Mouse (Mus musculus): ENCODE results near the gene Exoc3l. TPM values are rescaled to one million over a fixed set of nuclear protein-coding genes. Genes with fewer than 3 reads are reported as not detected.

Gene Exoc3l
- polyA plus RNA-seq, 1 experiment: 10.4 TPM

DNA sequence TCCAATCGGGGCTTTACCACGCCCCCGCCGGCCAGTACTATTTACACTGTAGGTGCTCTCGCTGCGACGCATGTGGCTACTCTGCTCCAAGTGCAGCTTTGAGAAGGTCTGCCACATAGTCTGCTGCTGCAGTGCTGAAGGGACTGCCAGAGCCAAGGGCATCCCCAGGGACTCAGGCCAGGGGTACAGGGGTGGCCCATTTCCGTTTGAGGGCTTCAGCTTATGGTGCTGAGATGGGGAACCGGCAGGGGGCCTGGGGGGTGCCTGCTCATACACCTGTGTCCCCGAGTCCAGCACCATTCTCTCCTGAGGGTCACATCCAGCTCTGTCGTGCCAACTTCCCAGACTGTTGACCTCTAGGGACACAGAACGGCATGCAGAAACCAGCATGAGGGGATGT is 10.4 kb downstream of the Exoc3l start:
- Histone ChIP-seq H3K4me3 (replicated peaks; ENCODE audit: control insufficient read depth, low read depth, low read length) (no peak overlapping the region), H3K27ac (ENCODE audit: control insufficient read depth, insufficient read depth, low read depth, low read length, poor library complexity) (no peak overlapping the region), H3K4me1 (ENCODE audit: control insufficient read depth, insufficient read depth, low read length) (peaks cover 4% of the 10 kb centered on the region)
- TF ChIP-seq POLR2A (IDR thresholded peaks at IDR 0.05; ENCODE audit: borderline replicate concordance, control insufficient read depth, low read depth, low read length) (no peak), CTCF (IDR thresholded peaks at IDR 0.05; ENCODE audit: control insufficient read depth, insufficient read depth, low read length) (no peak)
- 84% methylated on average over 12 of the region's 12 CpGs for WGBS

DNA sequence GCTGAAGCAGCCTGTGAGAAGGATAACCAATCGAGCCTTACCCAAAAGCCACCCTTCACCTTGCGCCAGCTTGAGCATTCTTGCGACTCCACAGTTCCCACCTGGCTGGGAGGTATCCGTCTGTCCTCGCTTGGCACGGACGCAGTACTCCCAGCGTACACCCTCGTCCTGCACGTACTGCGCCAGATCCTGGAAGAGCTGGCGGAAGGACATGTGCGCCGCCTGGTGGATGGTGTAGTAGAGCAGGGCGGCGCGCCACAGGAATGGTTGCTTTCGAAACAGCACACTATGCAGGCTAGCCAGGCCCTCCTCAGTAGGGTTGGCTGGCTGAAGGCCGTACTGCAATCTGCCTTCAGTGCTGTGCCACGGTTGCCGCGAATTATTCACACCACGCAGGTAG is 12.8 kb downstream of the Exoc3l start:
- Histone ChIP-seq H3K4me3 (replicated peaks; ENCODE audit: control insufficient read depth, low read depth, low read length) (no peak overlapping the region), H3K27ac (ENCODE audit: control insufficient read depth, insufficient read depth, low read depth, low read length, poor library complexity) (no peak overlapping the region), H3K4me1 (ENCODE audit: control insufficient read depth, insufficient read depth, low read length) (peaks cover 1% of the 10 kb centered on the region)
- TF ChIP-seq POLR2A (IDR thresholded peaks at IDR 0.05; ENCODE audit: borderline replicate concordance, control insufficient read depth, low read depth, low read length): no peak
- TF ChIP-seq CTCF (IDR thresholded peaks at IDR 0.05; ENCODE audit: control insufficient read depth, insufficient read depth, low read length): peak; percentile 78
- 61% methylated on average over 23 of the region's 23 CpGs for WGBS

DNA sequence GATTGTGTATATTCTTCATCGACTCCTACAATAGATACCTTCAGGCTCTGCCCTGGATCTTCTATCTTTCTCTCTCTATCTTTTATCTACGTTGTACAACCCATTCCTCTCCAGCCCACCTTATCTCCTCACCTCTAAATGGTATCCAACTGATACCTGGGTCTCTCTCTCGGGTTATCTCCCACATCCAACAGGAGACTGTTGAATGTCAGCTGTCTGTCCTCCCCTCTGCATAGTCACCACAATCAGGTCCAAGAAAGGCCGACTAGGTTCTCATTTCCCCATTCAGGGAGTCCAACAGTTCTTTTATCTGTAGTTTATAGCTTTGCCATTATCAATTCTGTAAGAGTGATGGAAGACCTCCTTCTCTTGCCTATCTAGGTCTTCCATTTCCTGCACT is 13.7 kb downstream of the Exoc3l start:
- WGBS: 60% methylated on average over 4 of the region's 4 CpGs
- H3K4me1 ChIP-seq (ENCODE audit: control insufficient read depth, insufficient read depth, low read length): peaks cover 1% of the 10 kb centered on the region

DNA sequence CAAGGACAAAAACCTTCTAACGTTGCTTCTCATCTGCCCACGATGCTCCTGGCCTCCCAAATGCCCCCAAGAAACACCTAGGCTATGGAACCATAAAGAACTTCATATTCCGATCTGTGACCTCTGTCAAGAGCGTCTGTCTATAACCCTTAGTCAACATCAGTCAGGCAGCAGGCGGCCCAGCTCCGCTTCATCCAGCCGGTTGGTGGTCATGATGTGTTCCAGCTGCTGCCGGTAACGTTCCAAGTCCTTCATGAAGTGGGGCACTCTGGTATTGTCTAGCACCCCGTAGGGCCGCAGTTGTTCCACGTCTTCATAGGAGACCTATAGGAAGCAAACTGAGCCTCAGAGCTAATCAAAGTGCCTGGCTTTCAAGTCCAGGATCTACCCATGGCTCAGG is 14.1 kb downstream of the Exoc3l start:
- TF ChIP-seq CTCF (IDR thresholded peaks at IDR 0.05; ENCODE audit: control insufficient read depth, insufficient read depth, low read length): no peak
- no peak for TF ChIP-seq POLR2A (IDR thresholded peaks at IDR 0.05; ENCODE audit: borderline replicate concordance, control insufficient read depth, low read depth, low read length)
- no peak overlapping the region for H3K4me3 ChIP-seq (replicated peaks; ENCODE audit: control insufficient read depth, low read depth, low read length)
- no peak overlapping the region for H3K27ac ChIP-seq (ENCODE audit: control insufficient read depth, insufficient read depth, low read depth, low read length, poor library complexity)
- H3K4me1 ChIP-seq (ENCODE audit: control insufficient read depth, insufficient read depth, low read length): peaks cover 1% of the 10 kb centered on the region
- 86% methylated on average over 12 of the region's 12 CpGs for WGBS

More for the DNA sequence above, 13.7 kb downstream of the Exoc3l start:
- TF ChIP-seq CTCF (IDR thresholded peaks at IDR 0.05; ENCODE audit: control insufficient read depth, insufficient read depth, low read length) (no peak), POLR2A (IDR thresholded peaks at IDR 0.05; ENCODE audit: borderline replicate concordance, control insufficient read depth, low read depth, low read length) (no peak)
- no peak overlapping the region for H3K4me3 ChIP-seq (replicated peaks; ENCODE audit: control insufficient read depth, low read depth, low read length)
- H3K27ac ChIP-seq (ENCODE audit: control insufficient read depth, insufficient read depth, low read depth, low read length, poor library complexity): no peak overlapping the region

DNA sequence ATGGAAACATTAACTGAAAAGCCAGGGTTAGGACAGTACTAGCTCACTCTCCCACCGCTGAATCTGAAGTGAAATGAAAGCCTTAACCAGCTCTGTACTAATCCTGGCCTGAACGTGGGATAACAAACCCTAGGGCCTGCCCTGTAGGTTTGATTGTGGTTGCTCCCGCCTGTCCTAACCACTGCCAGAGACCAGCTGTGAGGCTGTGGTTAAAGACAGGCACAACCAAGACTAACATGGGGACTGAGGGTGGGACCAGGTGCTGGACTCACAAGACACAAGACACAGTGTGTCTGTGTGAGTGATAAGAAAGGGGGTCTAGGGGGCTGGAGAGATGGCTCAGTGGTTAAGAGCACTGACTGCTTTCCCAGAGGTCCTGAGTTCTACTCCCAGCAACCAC is 15.3 kb downstream of the Exoc3l start:
- WGBS: 47% methylated on average over 3 of the region's 3 CpGs
- H3K4me3 ChIP-seq (replicated peaks; ENCODE audit: control insufficient read depth, low read depth, low read length): no peak overlapping the region
- H3K4me1 ChIP-seq (ENCODE audit: control insufficient read depth, insufficient read depth, low read length): peaks cover 1% of the 10 kb centered on the region
- TF ChIP-seq POLR2A (IDR thresholded peaks at IDR 0.05; ENCODE audit: borderline replicate concordance, control insufficient read depth, low read depth, low read length) (no peak), CTCF (IDR thresholded peaks at IDR 0.05; ENCODE audit: control insufficient read depth, insufficient read depth, low read length) (no peak)
- no peak overlapping the region for H3K27ac ChIP-seq (ENCODE audit: control insufficient read depth, insufficient read depth, low read depth, low read length, poor library complexity)

DNA sequence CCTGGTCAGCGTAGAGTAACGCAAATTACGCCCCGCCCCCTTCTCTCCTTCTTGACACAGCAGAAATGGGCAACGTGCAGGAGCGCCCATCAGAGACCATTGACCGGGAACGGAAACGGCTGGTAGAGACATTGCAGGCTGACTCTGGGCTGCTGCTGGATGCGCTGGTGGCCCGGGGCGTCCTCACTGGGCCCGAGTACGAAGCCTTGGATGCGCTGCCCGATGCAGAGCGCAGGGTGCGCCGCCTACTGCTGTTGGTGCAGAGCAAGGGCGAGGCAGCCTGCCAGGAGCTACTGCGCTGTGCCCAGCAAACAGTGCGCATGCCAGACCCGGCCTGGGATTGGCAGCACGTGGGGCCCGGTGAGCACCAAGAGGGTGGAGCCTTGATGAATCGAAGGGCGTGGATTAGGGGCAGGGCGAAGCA is 17.0 kb downstream of the Exoc3l start:
- WGBS: under 1% methylated on average over 28 of the region's 28 CpGs
- Histone ChIP-seq H3K4me3 (replicated peaks; ENCODE audit: control insufficient read depth, low read depth, low read length) (no peak overlapping the region), H3K4me1 (ENCODE audit: control insufficient read depth, insufficient read depth, low read length) (peaks cover 1% of the 10 kb centered on the region), H3K27ac (ENCODE audit: control insufficient read depth, insufficient read depth, low read depth, low read length, poor library complexity) (no peak overlapping the region)
- TF ChIP-seq POLR2A (IDR thresholded peaks at IDR 0.05; ENCODE audit: borderline replicate concordance, control insufficient read depth, low read depth, low read length): no peak; the same call in 1 of the 2 replicates
- TF ChIP-seq CTCF (IDR thresholded peaks at IDR 0.05; ENCODE audit: control insufficient read depth, insufficient read depth, low read length): no peak

DNA sequence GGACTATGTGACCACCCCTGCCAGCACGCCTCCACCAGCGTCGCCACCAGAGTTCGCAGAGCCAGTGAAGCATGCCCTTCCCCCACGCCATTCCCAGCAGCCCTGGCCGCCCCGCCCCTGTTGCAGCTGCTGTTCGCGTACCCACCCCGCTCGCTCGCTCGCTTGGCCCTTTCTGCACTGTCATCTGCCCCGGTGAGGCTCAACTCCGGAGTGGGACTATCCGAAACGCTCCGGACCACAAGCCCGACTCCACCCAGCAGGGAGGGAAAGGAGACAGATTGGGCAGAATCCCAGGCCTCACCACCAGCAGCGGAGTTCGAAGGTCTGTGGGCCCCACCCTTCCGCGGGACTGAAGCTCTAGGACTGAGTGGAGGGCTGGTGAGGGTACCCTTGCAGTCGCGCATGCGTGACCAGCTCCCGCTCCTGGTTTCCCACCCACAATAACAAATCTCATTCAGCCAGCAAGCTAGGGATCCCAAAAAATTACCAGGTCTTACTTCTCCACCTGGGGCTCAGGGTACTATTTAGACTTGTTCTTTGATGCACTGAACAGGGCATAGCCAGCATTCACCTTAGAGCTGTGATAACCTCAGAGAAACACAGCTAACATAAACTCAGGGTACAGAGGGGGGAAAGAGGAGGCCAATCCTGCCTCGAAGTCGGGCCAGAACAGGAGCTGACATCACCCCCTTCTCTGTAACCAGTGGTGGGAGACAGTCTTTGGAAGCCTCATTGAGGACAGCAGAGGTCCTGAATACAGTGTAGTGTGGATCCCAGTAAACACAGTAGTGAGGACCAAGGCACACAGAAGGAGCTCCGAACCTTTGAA is 19.4 kb downstream of the Exoc3l start:
- no peak overlapping the region for H3K27ac ChIP-seq (ENCODE audit: control insufficient read depth, insufficient read depth, low read depth, low read length, poor library complexity)
- peaks cover 1% of the 10 kb centered on the region for H3K4me1 ChIP-seq (ENCODE audit: control insufficient read depth, insufficient read depth, low read length)
- TF ChIP-seq POLR2A (IDR thresholded peaks at IDR 0.05; ENCODE audit: borderline replicate concordance, control insufficient read depth, low read depth, low read length) (no peak), CTCF (IDR thresholded peaks at IDR 0.05; ENCODE audit: control insufficient read depth, insufficient read depth, low read length) (no peak)
- WGBS: 5% methylated on average over 30 of the region's 30 CpGs
- no peak overlapping the region for H3K4me3 ChIP-seq (replicated peaks; ENCODE audit: control insufficient read depth, low read depth, low read length)

DNA sequence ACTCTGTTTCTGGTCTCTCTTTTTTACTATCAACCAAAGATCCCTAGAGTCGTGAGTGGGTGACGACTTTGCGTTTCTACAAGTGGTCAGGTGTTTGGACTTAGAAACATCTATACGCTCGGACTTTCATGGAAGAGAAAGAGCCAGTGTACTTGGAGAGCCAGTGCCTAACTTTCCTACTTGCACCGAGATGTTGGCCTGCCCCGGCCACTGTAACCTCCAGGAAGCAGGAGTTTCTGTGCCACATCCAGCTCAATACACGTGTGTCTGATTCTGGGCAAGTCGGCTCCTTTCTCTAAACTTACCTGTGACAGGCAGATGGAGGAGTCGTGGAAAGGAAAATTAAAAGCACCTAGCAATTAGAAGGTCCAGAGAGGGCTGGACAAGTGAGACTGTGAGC is 20.1 kb downstream of the Exoc3l start, which contains the start of gene Nol3:
Gene Nol3, plus strand, starts transcription at position 301 of the 400 bp plus-strand sequence.
- TF ChIP-seq CTCF (IDR thresholded peaks at IDR 0.05; ENCODE audit: control insufficient read depth, insufficient read depth, low read length): no peak
- no peak for TF ChIP-seq POLR2A (IDR thresholded peaks at IDR 0.05; ENCODE audit: borderline replicate concordance, control insufficient read depth, low read depth, low read length)
- no peak within 1 kb of the TSS for H3K4me3 ChIP-seq (replicated peaks; ENCODE audit: control insufficient read depth, low read depth, low read length)
- H3K27ac ChIP-seq (ENCODE audit: control insufficient read depth, insufficient read depth, low read depth, low read length, poor library complexity): no peak within 1 kb of the TSS
- peaks cover 1% of the 10 kb centered on the region for H3K4me1 ChIP-seq (ENCODE audit: control insufficient read depth, insufficient read depth, low read length)
- 11% methylated on average over 10 of the region's 10 CpGs for WGBS

Measured in bone marrow, adult 2 months (tissue).